Mouse (Mus musculus) left cerebral cortex, adult 6 months (tissue): Measurements from ENCODE around the gene B4galt7. TPM values are rescaled to one million over a fixed set of nuclear protein-coding genes. Genes with fewer than 3 reads are reported as not detected.

ENCODE experiments used
- long read RNA-seq, 2 experiments: library from polyadenylated mRNA; unstranded; transcript quantifications; one replicate each; pipeline ENCODE4 v2.0.0; 2019 to 2020
- polyA plus RNA-seq: library from polyadenylated mRNA; unstranded; fragments of <200 nt; fragmentation: Nextera tagmentation; gene quantifications from 2 replicates; pipeline ENCODE4 v1.2.3, GENCODE M21; 2021

B4galt7 gene
- 19.0 and 21.5 TPM in 2 replicates for polyA plus RNA-seq
- long read RNA-seq, experiment 1, transcript B4galt7-201 (6 exons, 2,130 nt) = major isoform, 156 of 234 reads
- long read RNA-seq, experiment 1, transcript B4galt7-202 (5 exons, 2,195 nt) = minor isoform, 7 of 234 reads
- long read RNA-seq, experiment 1, partial matches to known transcripts = 11 of 234 reads
- long read RNA-seq, experiment 1, other reads (novel, unspliced or antisense) = 60 of 234 reads
- long read RNA-seq, experiment 2, transcript B4galt7-201 (6 exons, 2,130 nt) = major isoform, 28 of 40 reads
- long read RNA-seq, experiment 2, partial matches to known transcripts = 0 of 40 reads
- long read RNA-seq, experiment 2, other reads (novel, unspliced or antisense) = 11 of 40 reads

DNA sequence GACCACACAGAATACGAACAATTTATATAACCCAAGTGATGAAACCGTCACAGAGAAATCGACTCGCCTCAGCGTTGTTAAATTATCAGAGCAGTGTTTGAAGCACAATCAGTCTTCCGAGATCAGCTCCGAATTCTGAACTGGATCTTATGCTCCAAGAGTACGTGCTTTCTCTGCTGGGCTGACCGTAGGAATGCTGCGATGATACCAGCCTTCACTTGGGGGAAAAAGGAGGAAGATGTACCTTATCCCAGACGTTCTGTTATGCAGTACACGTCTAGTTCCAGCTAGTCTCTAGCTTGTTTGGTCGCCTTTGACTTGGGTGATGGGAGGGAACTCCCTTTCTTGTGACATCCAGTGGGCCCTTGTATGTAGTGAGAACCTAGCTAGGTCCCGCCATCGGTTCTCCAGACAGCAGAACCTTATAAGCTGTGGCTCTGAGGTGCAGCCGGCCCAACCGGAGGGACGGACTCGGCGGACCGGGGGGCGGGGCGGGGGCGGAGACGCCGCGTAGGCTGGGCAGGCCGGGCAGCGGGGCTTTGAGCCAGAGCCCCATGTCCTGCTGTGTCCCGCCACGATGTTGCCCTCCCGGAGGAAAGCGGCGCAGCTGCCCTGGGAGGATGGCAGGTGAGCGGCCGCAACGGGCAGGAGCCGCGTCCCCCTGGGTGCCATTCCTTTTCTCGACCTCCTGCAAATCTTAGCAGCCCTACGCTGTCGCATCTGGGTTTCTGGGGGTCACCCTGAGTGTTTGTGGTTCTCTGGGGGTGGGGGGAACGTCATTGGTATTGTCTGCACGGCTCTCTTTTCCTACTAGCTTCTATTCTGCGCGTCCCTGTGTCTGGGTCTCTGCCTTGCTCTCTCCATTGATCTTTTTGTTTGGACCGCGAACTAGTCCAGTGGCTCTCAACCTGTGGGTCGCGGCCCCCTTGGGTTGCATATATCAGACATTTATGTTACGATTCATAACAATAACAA is at the start of gene B4galt7:
B4galt7 (plus strand) TSS at position 331 of the 975 bp plus-strand sequence.

DNA sequence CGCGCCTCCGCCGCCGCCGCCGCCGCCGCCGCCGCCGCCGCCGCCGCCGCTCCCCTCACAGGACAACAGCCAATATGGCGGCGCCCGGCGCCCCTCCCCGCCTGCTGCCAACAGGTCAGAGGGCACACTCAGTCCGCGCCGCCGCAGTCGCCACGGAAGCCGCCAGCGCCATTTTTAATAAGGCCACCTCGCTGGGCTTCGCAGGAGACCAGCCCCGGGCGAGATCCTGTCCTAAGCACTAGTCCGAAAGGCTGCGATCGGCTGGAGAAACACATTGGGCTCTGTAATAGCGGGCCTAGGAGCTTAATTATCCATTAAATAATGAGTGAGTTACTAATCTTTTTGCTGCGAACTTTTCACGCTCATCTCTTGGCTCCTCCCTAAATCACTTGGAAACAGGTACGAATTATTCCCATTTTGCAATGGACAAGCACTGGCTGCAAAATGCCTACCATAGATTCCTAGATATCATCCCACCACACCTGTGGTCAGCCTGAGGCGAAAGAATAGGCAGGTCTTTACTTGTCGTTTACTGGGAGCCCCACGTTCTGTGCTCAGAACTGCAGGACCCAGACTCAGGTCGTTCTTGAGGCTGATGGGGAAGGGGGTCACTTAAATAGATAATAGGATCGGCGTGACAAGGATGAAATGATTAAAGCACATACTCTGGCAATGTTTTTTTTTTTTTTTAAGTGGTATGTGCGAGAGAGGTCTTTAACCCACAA is 28.5 kb upstream of the B4galt7 start, which contains the start of gene Fam193b:
Fam193b (minus strand) TSS at position 94 of the 725 bp plus-strand sequence.

DNA sequence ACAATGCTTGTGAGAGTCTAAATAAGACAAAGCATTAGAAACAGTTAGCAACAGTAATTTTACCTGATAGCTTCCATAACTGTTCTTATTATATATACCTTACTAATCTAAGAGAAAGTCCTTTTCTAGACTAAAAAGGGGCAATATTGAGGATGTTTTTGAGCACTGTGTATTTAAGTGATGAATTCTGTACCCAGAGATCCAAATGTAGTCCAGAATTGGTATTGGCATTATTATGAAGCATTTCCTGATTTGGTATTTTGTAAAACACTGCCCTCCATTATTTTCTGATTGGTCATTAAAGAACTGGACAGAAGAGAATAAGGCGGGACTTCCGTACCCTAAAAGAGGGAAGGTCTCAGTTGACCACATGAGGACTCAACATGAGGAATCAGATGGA is 26.3 kb upstream of the B4galt7 start, which contains the start of gene Tmed9:
Tmed9 (plus strand) TSS at position 301 of the 400 bp plus-strand sequence.

DNA sequence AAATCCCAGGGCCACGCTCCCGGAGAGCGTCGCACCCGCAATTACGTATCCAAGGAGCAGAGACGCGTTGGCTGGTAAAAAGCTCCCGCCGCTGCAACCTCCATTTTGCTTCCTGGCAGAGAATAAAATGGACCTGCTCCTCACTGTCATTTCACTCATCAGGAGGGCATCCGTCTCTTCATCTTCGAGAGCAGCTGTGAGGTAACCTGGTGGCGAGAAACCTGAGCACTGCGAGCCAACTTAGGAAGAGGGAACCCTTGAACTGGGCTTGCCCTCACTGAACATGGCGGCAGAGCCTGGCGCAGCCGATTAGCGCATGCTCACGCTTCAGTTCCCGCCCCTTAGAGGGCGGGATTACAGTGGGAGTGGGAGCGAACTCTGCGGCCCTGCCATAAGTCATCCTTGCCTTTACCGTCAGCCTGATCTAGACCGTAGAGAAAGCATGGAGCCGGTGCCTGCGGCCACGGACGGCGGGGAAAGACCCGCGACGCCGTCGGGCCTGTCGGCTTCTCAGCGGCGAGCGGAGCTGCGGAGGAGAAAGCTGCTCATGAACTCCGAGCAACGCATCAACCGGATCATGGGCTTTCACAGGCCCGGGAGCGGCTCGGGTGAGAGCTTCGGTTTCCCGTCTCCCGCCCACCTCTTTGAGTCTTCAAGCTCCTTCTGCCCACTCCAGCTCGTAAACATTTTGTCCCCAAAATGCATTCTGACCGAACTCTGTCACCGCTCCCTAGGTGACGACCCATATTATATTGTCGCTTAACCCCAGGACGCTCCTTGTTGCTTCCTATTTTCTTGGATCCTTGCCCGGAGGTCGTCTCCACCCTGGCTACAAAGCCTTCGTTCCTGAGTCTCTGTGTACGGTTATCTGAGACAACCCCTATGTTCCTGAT is 23.2 kb downstream of the B4galt7 start, which contains the start of gene Caml:
Caml (plus strand) TSS at position 357 of the 893 bp plus-strand sequence.

DNA sequence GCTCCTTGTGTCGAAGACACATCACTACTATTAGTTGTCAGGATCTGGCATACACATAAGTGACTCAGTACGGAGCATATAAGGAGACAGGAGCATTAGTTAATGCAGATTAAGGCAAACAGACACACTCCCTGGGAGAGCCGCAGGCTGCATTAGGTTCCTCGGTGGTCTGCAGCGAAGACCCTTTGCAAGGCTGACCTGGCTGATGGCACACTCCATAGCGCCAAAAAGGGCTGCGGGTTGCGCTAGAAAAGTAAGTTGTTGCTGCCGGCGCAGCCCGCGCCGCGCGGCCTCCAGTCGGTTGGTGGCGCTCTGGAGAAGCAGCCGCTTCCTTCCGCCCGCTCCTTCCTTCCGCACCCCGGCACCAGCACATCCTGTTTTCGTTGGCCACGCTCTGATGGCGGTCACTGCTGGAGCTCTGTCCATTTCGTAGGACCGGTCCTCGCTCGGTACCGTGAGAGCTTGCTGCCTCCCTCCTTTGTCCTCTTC is 35.0 kb downstream of the B4galt7 start, which contains the start of gene Ddx46:
Ddx46 (plus strand) TSS at position 389 of the 489 bp plus-strand sequence.

Other genes with a start within 250 kb of the B4galt7 start
- gene Lman2, start 237.1 kb upstream of the B4galt7 start, polyA plus RNA-seq = 26.7 and 30.5 TPM in 2 replicates
- 36.2 and 49.3 TPM in 2 replicates for gene Rgs14, start 230.2 kb upstream of the B4galt7 start, polyA plus RNA-seq
- 0.03 TPM in 1 of 2 replicates, not detected in the other for gene Slc34a1, start 201.7 kb upstream of the B4galt7 start, polyA plus RNA-seq
- 0.63 TPM in 1 of 2 replicates, not detected in the other for gene Pfn3, start 184.7 kb upstream of the B4galt7 start, polyA plus RNA-seq
- gene F12, start 173.1 kb upstream of the B4galt7 start, polyA plus RNA-seq = 1.1 and 1.4 TPM in 2 replicates
- 4.7 and 16.8 TPM in 2 replicates for gene Grk6, start 154.8 kb upstream of the B4galt7 start, polyA plus RNA-seq
- 6.5 and 13.0 TPM in 2 replicates for gene Prr7, start 135.6 kb upstream of the B4galt7 start, polyA plus RNA-seq
- gene Dbn1, start 111.8 kb upstream of the B4galt7 start, polyA plus RNA-seq = 57.2 and 97.1 TPM in 2 replicates
- 84.5 and 89.4 TPM in 2 replicates for gene Pdlim7, start 86.2 kb upstream of the B4galt7 start, polyA plus RNA-seq
- gene Dok3, start 70.6 kb upstream of the B4galt7 start, polyA plus RNA-seq = 0.47 and 0.59 TPM in 2 replicates
- gene Ddx41, start 63.2 kb upstream of the B4galt7 start, polyA plus RNA-seq = 33.6 and 41.6 TPM in 2 replicates
- gene Fam193b, start 28.8 kb upstream of the B4galt7 start, polyA plus RNA-seq = 3.7 and 5.0 TPM in 2 replicates
- 32.4 and 100.0 TPM in 2 replicates for gene Tmed9, start 26.2 kb upstream of the B4galt7 start, polyA plus RNA-seq
- gene Caml, start 23.1 kb downstream of the B4galt7 start, polyA plus RNA-seq = 45.3 and 52.5 TPM in 2 replicates
- 10.5 and 14.8 TPM in 2 replicates for gene Ddx46, start 35.1 kb downstream of the B4galt7 start, polyA plus RNA-seq
- 32.2 and 48.7 TPM in 2 replicates for gene B230219D22Rik, start 93.2 kb downstream of the B4galt7 start, polyA plus RNA-seq
- gene Txndc15, start 114.8 kb downstream of the B4galt7 start, polyA plus RNA-seq = 188 and 198 TPM in 2 replicates
- 56.4 and 82.2 TPM in 2 replicates for gene Pcbd2, start 127.5 kb downstream of the B4galt7 start, polyA plus RNA-seq
- gene Catsper3, start 184.7 kb downstream of the B4galt7 start, polyA plus RNA-seq = 0.28 TPM in 1 of 2 replicates, not detected in the other
- not detected in 2 replicates for gene Pitx1, start 236.3 kb downstream of the B4galt7 start, polyA plus RNA-seq